Mouse (Mus musculus) midbrain, embryonic 13.5 days (tissue): ENCODE data around the gene Ago3. TPM values are rescaled to one million over a fixed set of nuclear protein-coding genes. Genes with fewer than 3 reads are reported as not detected.

Experiments
- ATAC-seq: fragments of 200-750 bp; cut with Nextera tagmentation; 2 replicates; pipeline ENCODE4 v1.8.0; 2017; ENCODE audit warnings: mild to moderate bottlenecking, moderate TSS enrichment, moderate library complexity
- H3K27ac ChIP-seq: fragments of 300-500 bp; sonication (generic); 2 replicates; pipeline ENCODE4 v1.5.1; 2015; ENCODE audit warnings: inconsistent platforms, mild to moderate bottlenecking, moderate library complexity
- H3K27me3 ChIP-seq: fragments of 300-500 bp; sonication (generic); 2 replicates; pipeline ENCODE4 v1.6.1; 2015; ENCODE audit warnings: mild to moderate bottlenecking, inconsistent platforms
- H3K36me3 ChIP-seq: fragments of 300-500 bp; sonication (generic); 2 replicates; pipeline ENCODE4 v1.6.1; 2015; ENCODE audit warnings: mild to moderate bottlenecking, inconsistent platforms
- H3K4me1 ChIP-seq: fragments of 300-500 bp; sonication (generic); replicated peaks from 2 replicates; pipeline ENCODE4 v1.6.1; 2015; ENCODE audit warnings: inconsistent platforms
- H3K4me2 ChIP-seq: fragments of 300-500 bp; sonication (generic); replicated peaks from 2 replicates; pipeline ENCODE4 v1.6.1; 2015; ENCODE audit warnings: moderate library complexity, mild to moderate bottlenecking, inconsistent platforms
- H3K4me3 ChIP-seq: fragments of 300-500 bp; sonication (generic); replicated peaks from 2 replicates; pipeline ENCODE4 v1.5.1; 2015; ENCODE audit warnings: mild to moderate bottlenecking, inconsistent platforms
- H3K9ac ChIP-seq: fragments of 300-500 bp; sonication (generic); replicated peaks from 2 replicates; pipeline ENCODE4 v1.6.1; 2015; ENCODE audit warnings: mild to moderate bottlenecking, inconsistent platforms
- H3K9me3 ChIP-seq: fragments of 300-500 bp; sonication (generic); 2 replicates; pipeline ENCODE4 v1.6.1; 2016; ENCODE audit warnings: mild to moderate bottlenecking, inconsistent platforms
- WGBS: fragments of 180-500 bp; shearing (Covaris S2); methylation state at CpG from one replicate; pipeline ENCODE4 v1.1.7; 2015; 5-methylcytosine and 5-hydroxymethylcytosine counted together
- polyA plus RNA-seq: library from polyadenylated mRNA; unstranded; fragments of >200 nt; fragmentation: Nextera tagmentation; extraction: Ambion mirVana; gene quantifications from 2 replicates; pipeline ENCODE4 v1.2.1, GENCODE M21; 2015

Gene Ago3
- 17.7 and 18.4 TPM in 2 replicates for polyA plus RNA-seq

- under 1% methylated on average over 65 of the region's 65 CpGs for WGBS
- H3K9ac ChIP-seq, result peak within 1 kb of the TSS; percentile 90
- peak; percentile 97 for ATAC-seq
- peaks cover 15% of the 10 kb centered on the region for H3K4me1 ChIP-seq
- peak within 1 kb of the TSS; percentile 96 for H3K4me2 ChIP-seq
- H3K27me3 ChIP-seq, result no peaks in the 10 kb centered on the region
- no peaks in the 10 kb centered on the region for H3K9me3 ChIP-seq
- H3K4me3 ChIP-seq, result peak within 1 kb of the TSS; percentile 92
- peaks cover under 1% of the 10 kb centered on the region; the same call in 1 of the 2 replicates for H3K36me3 ChIP-seq
- peak within 1 kb of the TSS; percentile 90 for H3K27ac ChIP-seq
These were observed at the start of gene Ago3 for GRCm38 (mm10) chr4:126429347-126430079. Gene Ago3 (minus strand): TSS chr4:126429556.

GRCm38 (mm10) chr4:126473031-126473430 lies 43.7 kb upstream of the Ago3 start:
- peaks cover 8% of the 10 kb centered on the region; the same call in 1 of the 2 replicates for H3K4me1 ChIP-seq
- 53% methylated on average over 5 of the region's 5 CpGs for WGBS
- H3K4me2 ChIP-seq, result no peak overlapping the region
- no peak overlapping the region for H3K27ac ChIP-seq
- H3K9ac ChIP-seq, result no peak overlapping the region
- H3K9me3 ChIP-seq, result no peaks in the 10 kb centered on the region
- ATAC-seq, result no peak
- no peaks in the 10 kb centered on the region for H3K36me3 ChIP-seq
- H3K4me3 ChIP-seq, result no peak overlapping the region
- no peaks in the 10 kb centered on the region for H3K27me3 ChIP-seq

- Histone ChIP-seq H3K27ac (no peak overlapping the region; the same call in 1 of the 2 replicates), H3K9ac (peak overlapping the region; percentile 86; the same call in 1 of the 2 replicates), H3K4me1 (peaks cover 41% of the 10 kb centered on the region), H3K4me3 (no peak overlapping the region; the same call in 1 of the 2 replicates), H3K27me3 (no peaks in the 10 kb centered on the region), H3K9me3 (no peaks in the 10 kb centered on the region), H3K36me3 (no peaks in the 10 kb centered on the region), H3K4me2 (no peak overlapping the region; the same call in 1 of the 2 replicates)
- ATAC-seq, result no peak
- 80% methylated on average over 1 of the region's 1 CpGs for WGBS
These were observed 40.0 kb upstream of the Ago3 start for GRCm38 (mm10) chr4:126469334-126469733.

GRCm38 (mm10) chr4:126468925-126469324 lies 39.6 kb upstream of the Ago3 start:
- Histone ChIP-seq H3K9me3 (no peaks in the 10 kb centered on the region), H3K36me3 (no peaks in the 10 kb centered on the region), H3K4me1 (peaks cover 45% of the 10 kb centered on the region), H3K4me2 (peak overlapping the region; percentile 79), H3K27ac (peak overlapping the region; percentile 95), H3K27me3 (no peaks in the 10 kb centered on the region), H3K9ac (peak overlapping the region; percentile 86; the same call in 1 of the 2 replicates), H3K4me3 (peak overlapping the region; percentile 64)
- no peak for ATAC-seq
- WGBS, result 7% methylated on average over 8 of the region's 8 CpGs

- Histone ChIP-seq H3K9me3 (no peaks in the 10 kb centered on the region), H3K4me1 (peaks cover 50% of the 10 kb centered on the region), H3K9ac (peak within 1 kb of the TSS; percentile 86), H3K4me2 (peak within 1 kb of the TSS; percentile 79), H3K27me3 (no peaks in the 10 kb centered on the region), H3K4me3 (peak within 1 kb of the TSS; percentile 64), H3K27ac (peak within 1 kb of the TSS; percentile 95), H3K36me3 (no peaks in the 10 kb centered on the region)
- peak; percentile 81 for ATAC-seq
- under 1% methylated on average over 55 of the region's 55 CpGs for WGBS
These were observed 39.0 kb upstream of the Ago3 start, which contains the start of gene Ago1 for GRCm38 (mm10) chr4:126468285-126468901. Gene Ago1 (minus strand): TSS chr4:126468583.

- peaks cover under 1% of the 10 kb centered on the region; the same call in 1 of the 2 replicates for H3K36me3 ChIP-seq
- peak; percentile 65 for ATAC-seq
- H3K4me1 ChIP-seq, result peaks cover 53% of the 10 kb centered on the region
These were observed 38.4 kb upstream of the Ago3 start for GRCm38 (mm10) chr4:126467721-126468284.

GRCm38 (mm10) chr4:126466251-126466750 lies 36.9 kb upstream of the Ago3 start:
- WGBS, result 5% methylated on average over 8 of the region's 8 CpGs
- peaks cover 7% of the 10 kb centered on the region; the same call in 1 of the 2 replicates for H3K36me3 ChIP-seq
- H3K9me3 ChIP-seq, result no peaks in the 10 kb centered on the region
- peak overlapping the region; percentile 95 for H3K27ac ChIP-seq
- peak overlapping the region; percentile 64 for H3K4me3 ChIP-seq
- peak overlapping the region; percentile 79 for H3K4me2 ChIP-seq
- peak overlapping the region; percentile 66 for H3K9ac ChIP-seq
- H3K4me1 ChIP-seq, result peaks cover 68% of the 10 kb centered on the region
- no peaks in the 10 kb centered on the region for H3K27me3 ChIP-seq
- no peak for ATAC-seq

More at GRCm38 (mm10) chr4:126467721-126468284, 38.4 kb upstream of the Ago3 start:
- peak overlapping the region; percentile 64 for H3K4me3 ChIP-seq
- H3K9me3 ChIP-seq, result no peaks in the 10 kb centered on the region
- H3K27ac ChIP-seq, result peak overlapping the region; percentile 95
- H3K9ac ChIP-seq, result peak overlapping the region; percentile 86
- WGBS, result 1% methylated on average over 25 of the region's 25 CpGs
- no peaks in the 10 kb centered on the region for H3K27me3 ChIP-seq
- H3K4me2 ChIP-seq, result peak overlapping the region; percentile 79

- Histone ChIP-seq H3K9me3 (no peaks in the 10 kb centered on the region), H3K36me3 (peaks cover 10% of the 10 kb centered on the region), H3K27ac (peak overlapping the region; percentile 95), H3K4me2 (peak overlapping the region; percentile 79), H3K4me3 (peak overlapping the region; percentile 64), H3K27me3 (no peaks in the 10 kb centered on the region), H3K4me1 (peaks cover 68% of the 10 kb centered on the region), H3K9ac (peak overlapping the region; percentile 66)
- peak; percentile 75 for ATAC-seq
- WGBS, result under 1% methylated on average over 8 of the region's 8 CpGs
These were observed 36.5 kb upstream of the Ago3 start for GRCm38 (mm10) chr4:126465843-126466242.

GRCm38 (mm10) chr4:126464892-126465235 lies 35.5 kb upstream of the Ago3 start:
- Histone ChIP-seq H3K27me3 (no peaks in the 10 kb centered on the region), H3K27ac (peak overlapping the region; percentile 95), H3K4me2 (peak overlapping the region; percentile 79), H3K4me1 (peaks cover 68% of the 10 kb centered on the region), H3K9ac (peak overlapping the region; percentile 66), H3K36me3 (peaks cover 20% of the 10 kb centered on the region), H3K4me3 (peak overlapping the region; percentile 64), H3K9me3 (no peaks in the 10 kb centered on the region)
- WGBS, result 3% methylated on average over 2 of the region's 2 CpGs
- ATAC-seq, result no peak

- WGBS, result 6% methylated on average over 4 of the region's 4 CpGs
- Histone ChIP-seq H3K36me3 (peaks cover 25% of the 10 kb centered on the region), H3K9me3 (no peaks in the 10 kb centered on the region), H3K4me1 (peaks cover 65% of the 10 kb centered on the region), H3K9ac (peak overlapping the region; percentile 66), H3K4me3 (peak overlapping the region; percentile 64), H3K4me2 (peak overlapping the region; percentile 79), H3K27ac (peak overlapping the region; percentile 95), H3K27me3 (no peaks in the 10 kb centered on the region)
- ATAC-seq, result no peak
These were observed 35.0 kb upstream of the Ago3 start for GRCm38 (mm10) chr4:126464189-126464891.

GRCm38 (mm10) chr4:126455441-126455840 lies 26.1 kb upstream of the Ago3 start:
- no peak for ATAC-seq
- Histone ChIP-seq H3K27me3 (no peaks in the 10 kb centered on the region), H3K36me3 (peaks cover 96% of the 10 kb centered on the region), H3K9ac (no peak overlapping the region), H3K4me1 (no peaks in the 10 kb centered on the region), H3K9me3 (no peaks in the 10 kb centered on the region), H3K4me3 (no peak overlapping the region), H3K4me2 (no peak overlapping the region), H3K27ac (no peak overlapping the region)
- WGBS, result 94% methylated on average over 7 of the region's 7 CpGs
